Mouse (Mus musculus): ENCODE measurements around the gene Xrra1. TPM values are rescaled to one million over a fixed set of nuclear protein-coding genes. Genes with fewer than 3 reads are reported as not detected.

Gene Xrra1
- polyA plus RNA-seq, 1 experiment: 0.87 TPM

GRCm38 (mm10) chr7:99889175-99889880 is 30.4 kb downstream of the Xrra1 start:
- no peak overlapping the region for H3K27ac ChIP-seq (ENCODE audit: insufficient read depth, low read length)
- H3K4me1 ChIP-seq (ENCODE audit: control insufficient read depth, insufficient read depth, low read length): no peaks in the 10 kb centered on the region
- H3K27me3 ChIP-seq (ENCODE audit: control insufficient read depth, insufficient read depth, low read length, poor library complexity, severe bottlenecking): no peaks in the 10 kb centered on the region
- H3K9ac ChIP-seq (ENCODE audit: low read depth, poor library complexity, severe bottlenecking): no peak overlapping the region
- no peaks in the 10 kb centered on the region for H3K9me3 ChIP-seq (replicated peaks; ENCODE audit: control insufficient read depth, insufficient read depth, low read length, poor library complexity, severe bottlenecking)
- H3K36me3 ChIP-seq (ENCODE audit: control insufficient read depth, insufficient read depth, low read length, poor library complexity, severe bottlenecking): no peaks in the 10 kb centered on the region
- TF ChIP-seq POLR2A (IDR thresholded peaks at IDR 0.05; ENCODE audit: insufficient read depth, low read length) (no peak), CTCF (IDR thresholded peaks at IDR 0.05; ENCODE audit: low read depth, low read length) (peak; percentile 36)
- H3K4me3 ChIP-seq (ENCODE audit: low read depth, low read length): no peak overlapping the region

DNA sequence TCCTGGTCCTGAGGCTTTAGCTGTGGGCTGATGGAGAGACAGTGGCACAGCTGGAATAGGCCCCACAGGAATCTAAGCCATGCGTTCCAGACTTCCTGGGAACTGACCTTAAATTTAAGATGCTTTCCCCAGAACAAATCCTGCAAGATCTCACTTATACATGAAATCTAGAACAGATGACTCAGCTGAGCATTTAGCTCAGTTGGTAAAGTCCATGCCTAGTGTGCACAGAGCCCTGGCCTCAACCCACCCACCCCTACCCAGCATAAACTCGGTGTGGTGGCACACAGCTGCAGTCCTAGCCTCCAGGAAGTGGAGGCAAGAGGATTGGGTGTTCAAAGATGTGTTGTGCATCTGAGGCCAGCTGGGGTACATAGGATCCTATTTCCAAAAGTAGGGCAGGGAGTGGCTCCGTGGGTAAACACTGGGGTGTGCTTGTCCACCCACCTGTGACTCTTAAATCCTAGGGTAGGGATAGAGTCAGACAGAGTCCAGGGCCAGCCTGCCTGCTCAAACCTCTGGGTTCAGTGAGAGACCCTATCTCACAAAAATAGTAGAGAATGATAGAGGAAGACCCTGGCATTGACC is 31.3 kb downstream of the Xrra1 start:
- Histone ChIP-seq H3K4me3 (ENCODE audit: low read depth, low read length) (no peak overlapping the region), H3K9ac (ENCODE audit: low read depth, poor library complexity, severe bottlenecking) (no peak overlapping the region), H3K36me3 (ENCODE audit: control insufficient read depth, insufficient read depth, low read length, poor library complexity, severe bottlenecking) (no peaks in the 10 kb centered on the region), H3K4me1 (ENCODE audit: control insufficient read depth, insufficient read depth, low read length) (no peaks in the 10 kb centered on the region), H3K27ac (ENCODE audit: insufficient read depth, low read length) (no peak overlapping the region), H3K9me3 (replicated peaks; ENCODE audit: control insufficient read depth, insufficient read depth, low read length, poor library complexity, severe bottlenecking) (no peaks in the 10 kb centered on the region), H3K27me3 (ENCODE audit: control insufficient read depth, insufficient read depth, low read length, poor library complexity, severe bottlenecking) (no peaks in the 10 kb centered on the region)
- no peak for TF ChIP-seq CTCF (IDR thresholded peaks at IDR 0.05; ENCODE audit: low read depth, low read length)
- TF ChIP-seq EP300 (IDR thresholded peaks at IDR 0.05; ENCODE audit: insufficient read depth, low read depth, low read length): no peak
- no peak for TF ChIP-seq POLR2A (IDR thresholded peaks at IDR 0.05; ENCODE audit: insufficient read depth, low read length)

- Histone ChIP-seq H3K27ac (ENCODE audit: insufficient read depth, low read length) (no peak overlapping the region), H3K4me3 (ENCODE audit: low read depth, low read length) (no peak overlapping the region), H3K27me3 (ENCODE audit: control insufficient read depth, insufficient read depth, low read length, poor library complexity, severe bottlenecking) (no peaks in the 10 kb centered on the region), H3K36me3 (ENCODE audit: control insufficient read depth, insufficient read depth, low read length, poor library complexity, severe bottlenecking) (no peaks in the 10 kb centered on the region), H3K9ac (ENCODE audit: low read depth, poor library complexity, severe bottlenecking) (no peak overlapping the region), H3K9me3 (replicated peaks; ENCODE audit: control insufficient read depth, insufficient read depth, low read length, poor library complexity, severe bottlenecking) (no peaks in the 10 kb centered on the region), H3K4me1 (ENCODE audit: control insufficient read depth, insufficient read depth, low read length) (no peaks in the 10 kb centered on the region)
- TF ChIP-seq POLR2A (IDR thresholded peaks at IDR 0.05; ENCODE audit: insufficient read depth, low read length) (no peak), CTCF (IDR thresholded peaks at IDR 0.05; ENCODE audit: low read depth, low read length) (no peak), EP300 (IDR thresholded peaks at IDR 0.05; ENCODE audit: insufficient read depth, low read depth, low read length) (no peak)
Measured at GRCm38 (mm10) chr7:99891471-99891870, 32.6 kb downstream of the Xrra1 start.

GRCm38 (mm10) chr7:99892351-99892750 is 33.4 kb downstream of the Xrra1 start:
- Histone ChIP-seq H3K36me3 (ENCODE audit: control insufficient read depth, insufficient read depth, low read length, poor library complexity, severe bottlenecking) (no peaks in the 10 kb centered on the region), H3K9ac (ENCODE audit: low read depth, poor library complexity, severe bottlenecking) (no peak overlapping the region), H3K4me1 (ENCODE audit: control insufficient read depth, insufficient read depth, low read length) (no peaks in the 10 kb centered on the region), H3K27ac (ENCODE audit: insufficient read depth, low read length) (no peak overlapping the region), H3K9me3 (replicated peaks; ENCODE audit: control insufficient read depth, insufficient read depth, low read length, poor library complexity, severe bottlenecking) (no peaks in the 10 kb centered on the region), H3K4me3 (ENCODE audit: low read depth, low read length) (no peak overlapping the region), H3K27me3 (ENCODE audit: control insufficient read depth, insufficient read depth, low read length, poor library complexity, severe bottlenecking) (no peaks in the 10 kb centered on the region)
- TF ChIP-seq CTCF (IDR thresholded peaks at IDR 0.05; ENCODE audit: low read depth, low read length): no peak
- no peak for TF ChIP-seq EP300 (IDR thresholded peaks at IDR 0.05; ENCODE audit: insufficient read depth, low read depth, low read length)
- no peak for TF ChIP-seq POLR2A (IDR thresholded peaks at IDR 0.05; ENCODE audit: insufficient read depth, low read length)

DNA sequence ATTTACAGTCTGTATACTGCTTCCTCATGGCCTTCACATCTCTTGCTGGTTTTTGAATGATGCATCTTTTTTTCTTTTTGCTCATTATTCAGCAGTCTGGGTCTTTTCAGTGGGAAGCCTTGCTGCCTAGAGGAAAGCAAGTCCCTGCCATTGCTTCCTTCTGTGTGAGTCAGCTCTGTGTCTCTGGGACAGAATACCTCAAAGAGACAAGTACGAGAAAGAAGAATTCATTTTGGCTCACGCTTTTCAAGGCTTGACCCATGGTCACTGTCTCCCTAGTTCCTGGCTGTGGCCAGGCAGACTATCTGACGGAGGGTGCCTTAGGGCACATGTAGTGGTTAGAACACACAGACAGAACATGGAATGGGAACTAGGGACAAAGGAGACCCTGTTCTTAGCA is 35.1 kb downstream of the Xrra1 start:
- H3K27me3 ChIP-seq (ENCODE audit: control insufficient read depth, insufficient read depth, low read length, poor library complexity, severe bottlenecking): no peaks in the 10 kb centered on the region
- no peaks in the 10 kb centered on the region for H3K36me3 ChIP-seq (ENCODE audit: control insufficient read depth, insufficient read depth, low read length, poor library complexity, severe bottlenecking)
- TF ChIP-seq CTCF (IDR thresholded peaks at IDR 0.05; ENCODE audit: low read depth, low read length) (no peak), POLR2A (IDR thresholded peaks at IDR 0.05; ENCODE audit: insufficient read depth, low read length) (no peak), EP300 (IDR thresholded peaks at IDR 0.05; ENCODE audit: insufficient read depth, low read depth, low read length) (no peak)
- no peak overlapping the region for H3K4me3 ChIP-seq (ENCODE audit: low read depth, low read length)
- no peaks in the 10 kb centered on the region for H3K4me1 ChIP-seq (ENCODE audit: control insufficient read depth, insufficient read depth, low read length)
- no peak overlapping the region for H3K9ac ChIP-seq (ENCODE audit: low read depth, poor library complexity, severe bottlenecking)
- no peaks in the 10 kb centered on the region for H3K9me3 ChIP-seq (replicated peaks; ENCODE audit: control insufficient read depth, insufficient read depth, low read length, poor library complexity, severe bottlenecking)
- no peak overlapping the region for H3K27ac ChIP-seq (ENCODE audit: insufficient read depth, low read length)

GRCm38 (mm10) chr7:99894478-99894877 is 35.6 kb downstream of the Xrra1 start:
- Histone ChIP-seq H3K4me3 (ENCODE audit: low read depth, low read length) (no peak overlapping the region), H3K27me3 (ENCODE audit: control insufficient read depth, insufficient read depth, low read length, poor library complexity, severe bottlenecking) (no peaks in the 10 kb centered on the region), H3K4me1 (ENCODE audit: control insufficient read depth, insufficient read depth, low read length) (no peaks in the 10 kb centered on the region), H3K27ac (ENCODE audit: insufficient read depth, low read length) (no peak overlapping the region), H3K9me3 (replicated peaks; ENCODE audit: control insufficient read depth, insufficient read depth, low read length, poor library complexity, severe bottlenecking) (no peaks in the 10 kb centered on the region), H3K36me3 (ENCODE audit: control insufficient read depth, insufficient read depth, low read length, poor library complexity, severe bottlenecking) (no peaks in the 10 kb centered on the region), H3K9ac (ENCODE audit: low read depth, poor library complexity, severe bottlenecking) (no peak overlapping the region)
- TF ChIP-seq CTCF (IDR thresholded peaks at IDR 0.05; ENCODE audit: low read depth, low read length): no peak
- TF ChIP-seq EP300 (IDR thresholded peaks at IDR 0.05; ENCODE audit: insufficient read depth, low read depth, low read length): no peak
- TF ChIP-seq POLR2A (IDR thresholded peaks at IDR 0.05; ENCODE audit: insufficient read depth, low read length): no peak
